Mouse (Mus musculus) heart, adult 2 months (tissue): ENCODE results near the gene Sco1. TPM values are rescaled to one million over a fixed set of nuclear protein-coding genes. Genes with fewer than 3 reads are reported as not detected.

Experiments used
- DNase-seq, 2 experiments: peaks; one replicate each; pipeline ENCODE4 v3.0.0; 2021
- H3K27ac ChIP-seq: fragments of 200-600 bp; 2 replicates; pipeline ENCODE4 v1.8.1; 2022
- H3K27me3 ChIP-seq: fragments of 200-500 bp; 2 replicates; pipeline ENCODE4 v1.6.1; 2012; ENCODE audit warnings: mild to moderate bottlenecking, low read length, inconsistent platforms, mixed read lengths; ENCODE audit not compliant: control insufficient read depth, insufficient read depth
- H3K36me3 ChIP-seq: fragments of 200-500 bp; 2 replicates; pipeline ENCODE4 v1.6.1; 2012; ENCODE audit warnings: low read length, inconsistent platforms; ENCODE audit not compliant: control insufficient read depth, insufficient read depth
- H3K4me1 ChIP-seq: fragments of 200-500 bp; 2 replicates; pipeline ENCODE4 v1.6.1; 2011; ENCODE audit warnings: low read length; ENCODE audit not compliant: control insufficient read depth, insufficient read depth
- H3K4me3 ChIP-seq: fragments of 200-600 bp; 2 replicates; pipeline ENCODE4 v1.8.1; 2022
- H3K79me2 ChIP-seq: fragments of 200-500 bp; replicated peaks from 2 replicates; pipeline ENCODE4 v1.6.1; 2012; ENCODE audit warnings: mild to moderate bottlenecking, inconsistent platforms, low read length, moderate library complexity, mixed read lengths; ENCODE audit not compliant: control insufficient read depth, insufficient read depth
- H3K9ac ChIP-seq: fragments of 200-500 bp; 2 replicates; pipeline ENCODE4 v1.6.1; 2012; ENCODE audit warnings: low read depth, mild to moderate bottlenecking, control low read depth, inconsistent platforms, low read length, mixed read lengths
- CTCF ChIP-seq: fragments of 200-600 bp; IDR thresholded peaks from 2 replicates; pipeline ENCODE4 v1.8.1; 2022; ENCODE audit warnings: antibody characterized with exemption, mild to moderate bottlenecking, moderate library complexity
- EP300 ChIP-seq: fragments of 200-500 bp; IDR thresholded peaks from 2 replicates; pipeline ENCODE4 v1.6.1; 2011; ENCODE audit warnings: low read depth, low read length, control low read depth; ENCODE audit not compliant: insufficient read depth
- POLR2A ChIP-seq: fragments of 200-500 bp; IDR thresholded peaks from 2 replicates; pipeline ENCODE4 v1.6.1; 2011; ENCODE audit warnings: mild to moderate bottlenecking, low read depth, low read length, control low read depth; ENCODE audit not compliant: insufficient read depth
- WGBS: fragments of 180-500 bp; shearing (Covaris S2); methylation state at CpG from one replicate; pipeline ENCODE4 v1.1.7; 2018; 5-methylcytosine and 5-hydroxymethylcytosine counted together
- intact Hi-C: fragments of 180-260 bp; cut with DNase I; formaldehyde crosslinking; loops from one replicate; pipeline ENCODE4 v1.15.1; 2025
- polyA plus RNA-seq: library from polyadenylated mRNA; depleted of rRNA; stranded (reverse); fragments of >200 nt; gene quantifications from 2 replicates; pipeline ENCODE4 v1.2.3, GENCODE M21; 2012
- total RNA-seq, 2 experiments: library from RNA; stranded (reverse); gene quantifications; 2 replicates each; pipeline ENCODE4 v1.2.3; 2021

The Sco1 gene
- total and polyA plus RNA-seq, 3 experiments, result 7.8 to 20.1 (median 18.3) TPM

- Histone ChIP-seq H3K9ac (no peak overlapping the region), H3K79me2 (no peaks in the 10 kb centered on the region), H3K36me3 (no peaks in the 10 kb centered on the region), H3K4me1 (no peaks in the 10 kb centered on the region), H3K4me3 (no peak overlapping the region), H3K27me3 (no peaks in the 10 kb centered on the region), H3K27ac (no peak overlapping the region)
- 34% methylated on average over 5 of the region's 5 CpGs for WGBS
- TF ChIP-seq EP300, result 0 out of 2 replicates have a peak, but pooled peaks have one; percentile 11
- TF ChIP-seq CTCF, result peak; percentile 97
- no peak for TF ChIP-seq POLR2A
- intact Hi-C loops, result loop anchor here (2.0 to 5.0 kb wide), 2 partner anchors 536 to 567 kb away; no protein-coding TSS in a partner anchor
- DNase-seq, result peak; percentile 37 to 64
Measured at GRCm38 (mm10) chr11:67110168-67110948, 57.9 kb downstream of the Sco1 start.

- H3K4me1 ChIP-seq, result no peaks in the 10 kb centered on the region
- DNase-seq, result peak; percentile 39 to 66
- no peaks in the 10 kb centered on the region for H3K27me3 ChIP-seq
- no peaks in the 10 kb centered on the region for H3K79me2 ChIP-seq
- no peak overlapping the region for H3K4me3 ChIP-seq
- WGBS, result 32% methylated on average over 11 of the region's 11 CpGs
- no peak overlapping the region for H3K27ac ChIP-seq
- H3K36me3 ChIP-seq, result no peaks in the 10 kb centered on the region
- TF ChIP-seq EP300 (no peak), CTCF (peak; percentile 81)
- intact Hi-C loops, result loop anchor here (1.0 to 5.0 kb wide), 3 partner anchors 123 to 565 kb away; no protein-coding TSS in a partner anchor
- H3K9ac ChIP-seq, result no peak overlapping the region
Measured at GRCm38 (mm10) chr11:67112019-67112850, 59.8 kb downstream of the Sco1 start.

- H3K27ac ChIP-seq, result no peak overlapping the region
- DNase-seq, result peak; percentile 27 to 74
- WGBS, result 38% methylated on average over 11 of the region's 11 CpGs
- TF ChIP-seq CTCF (peak; percentile 83), EP300 (no peak), POLR2A (no peak)
- no peak overlapping the region for H3K9ac ChIP-seq
- no peak overlapping the region for H3K4me3 ChIP-seq
- no peaks in the 10 kb centered on the region for H3K36me3 ChIP-seq
- H3K79me2 ChIP-seq, result no peaks in the 10 kb centered on the region
- intact Hi-C loops, result loop anchor here (1.0 to 5.0 kb wide), 3 partner anchors 122 to 564 kb away; no protein-coding TSS in a partner anchor
- H3K27me3 ChIP-seq, result no peaks in the 10 kb centered on the region
- H3K4me1 ChIP-seq, result no peaks in the 10 kb centered on the region
Measured at GRCm38 (mm10) chr11:67112851-67113202, 60.4 kb downstream of the Sco1 start.

- H3K27ac ChIP-seq, result no peak overlapping the region
- no peak overlapping the region for H3K4me3 ChIP-seq
- intact Hi-C loops, result loop anchor here (2.0 to 5.0 kb wide), 2 partner anchors 121 to 564 kb away; no protein-coding TSS in a partner anchor
- 75% methylated on average over 6 of the region's 6 CpGs for WGBS
- no peaks in the 10 kb centered on the region for H3K4me1 ChIP-seq
- TF ChIP-seq CTCF (no peak), POLR2A (no peak), EP300 (no peak)
- no peak for DNase-seq
- H3K79me2 ChIP-seq, result no peaks in the 10 kb centered on the region
- no peaks in the 10 kb centered on the region for H3K36me3 ChIP-seq
- no peaks in the 10 kb centered on the region for H3K27me3 ChIP-seq
- no peak overlapping the region for H3K9ac ChIP-seq
Measured at GRCm38 (mm10) chr11:67113381-67113780, 60.9 kb downstream of the Sco1 start.

GRCm38 (mm10) chr11:67114261-67114660, 61.8 kb downstream of the Sco1 start:
- H3K4me3 ChIP-seq, result no peak overlapping the region
- H3K36me3 ChIP-seq, result no peaks in the 10 kb centered on the region
- H3K27ac ChIP-seq, result no peak overlapping the region
- TF ChIP-seq POLR2A, result no peak
- no peak for TF ChIP-seq EP300
- TF ChIP-seq CTCF, result no peak
- no peak overlapping the region for H3K9ac ChIP-seq
- intact Hi-C loops, result loop anchor here (5.0 kb wide), 1 partner anchor 563 kb away; no protein-coding TSS in a partner anchor
- no peak for DNase-seq
- 91% methylated on average over 5 of the region's 5 CpGs for WGBS
- H3K79me2 ChIP-seq, result no peaks in the 10 kb centered on the region
- no peaks in the 10 kb centered on the region for H3K27me3 ChIP-seq
- H3K4me1 ChIP-seq, result no peaks in the 10 kb centered on the region
